Comparison of ENCODE assay signal across 13 mouse cellular contexts in the genomic region with DNA sequence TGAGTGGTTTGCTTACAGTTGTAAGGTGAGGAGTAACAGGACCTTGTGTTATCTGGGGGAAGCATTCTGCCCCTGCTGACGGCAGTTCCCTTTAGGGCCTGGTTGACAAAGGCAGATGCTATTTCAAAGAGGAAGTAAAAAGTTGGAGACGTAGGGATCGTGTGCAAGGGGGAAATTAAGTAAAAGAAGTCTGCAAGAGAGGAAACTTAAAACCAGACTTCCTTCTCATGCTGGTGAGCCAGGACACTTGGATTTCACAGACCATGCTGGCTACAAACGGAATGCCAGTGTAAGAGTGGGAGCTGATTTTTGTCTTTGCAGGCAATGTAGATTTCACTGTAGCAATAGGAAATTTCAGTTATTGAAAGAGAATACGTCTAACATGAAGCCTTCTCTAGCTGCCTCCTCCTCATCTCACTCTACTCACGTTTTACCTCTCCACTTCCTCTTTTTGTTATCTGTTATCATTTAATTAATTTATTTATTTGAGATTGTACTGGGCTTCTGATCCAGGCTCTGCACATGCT. TPM values are rescaled to one million over a fixed set of nuclear protein-coding genes. Genes with fewer than 3 reads are reported as not detected.
DNase-seq lines count a peak whose midpoint lies in the region; ATAC-seq and TF ChIP-seq lines count a peak whose summit lies in the region.
"Had no signal": no experiment of that assay in that cellular context is flagged by ENCODE, and none has a peak within 500 bp of the region (broad histone marks: within the 10 kb centered on the region; RNA-seq: fewer than 3 reads in every experiment).

No protein-coding gene starts in this region.

- intact Hi-C loops in heart, postnatal 25 days (cut with DNase I) = no loop called here

- no peak overlapping the region for H3K27ac ChIP-seq in lung, embryonic 14.5 days (ENCODE audit: low read depth)
- peak overlapping the region; percentile 81 for H3K27ac ChIP-seq in liver, embryonic 11.5 days (ENCODE audit: low read depth, low read length)
- H3K27ac ChIP-seq: intestine, embryonic 15.5 days; limb, embryonic 13.5 days had no signal

- no peak overlapping the region for H3K9ac ChIP-seq in lung, embryonic 14.5 days
- peak overlapping the region; percentile 22; the same call in 1 of the 2 replicates for H3K9ac ChIP-seq in liver, embryonic 11.5 days (ENCODE audit: low read depth, low read length)
- H3K9ac ChIP-seq: intestine, embryonic 15.5 days; limb, embryonic 13.5 days had no signal

- H3K4me2 ChIP-seq in lung, embryonic 14.5 days = no peak overlapping the region
- H3K4me2 ChIP-seq in liver, embryonic 11.5 days = peak overlapping the region; percentile 54
- H3K4me2 ChIP-seq: intestine, embryonic 15.5 days; limb, embryonic 13.5 days had no signal

- peak; percentile 5 for DNase-seq in lung, embryonic 14.5 days
- DNase-seq in lung, postnatal 14 days = no peak
- DNase-seq in MEL-GATA-1-ER (ENCODE audit: extremely low read depth, low read depth) = peak; percentile 99
- peak; percentile 38 for DNase-seq in liver, embryonic 11.5 days (ENCODE audit: low spot score)
- no peak for DNase-seq in adrenal gland, postnatal 4 days (ENCODE audit: low spot score in 2 of 2)
- DNase-seq in heart, postnatal 25 days (ENCODE audit: low spot score) = no peak
- DNase-seq: cerebellum, postnatal 36 days; thymus, postnatal 14 days had no signal

- H3K27me3 ChIP-seq in lung, embryonic 14.5 days (ENCODE audit: insufficient read depth, low read length) = no peaks in the 10 kb centered on the region
- H3K27me3 ChIP-seq in liver, embryonic 11.5 days (replicated peaks; ENCODE audit: control insufficient read depth, insufficient read depth, low read length) = no peaks in the 10 kb centered on the region
- H3K27me3 ChIP-seq: intestine, embryonic 15.5 days; limb, embryonic 13.5 days had no signal

- 46% methylated on average over 6 of the region's 6 CpGs for WGBS in lung, embryonic 14.5 days
- 29% methylated on average over 6 of the region's 6 CpGs for WGBS in liver, embryonic 11.5 days

- no peak for TF ChIP-seq CTCF in lung, embryonic 14.5 days (IDR thresholded peaks at IDR 0.05; ENCODE audit: low read depth)

- H3K4me1 ChIP-seq in lung, embryonic 14.5 days (ENCODE audit: insufficient read depth) = no peaks in the 10 kb centered on the region
- peaks cover 18% of the 10 kb centered on the region for H3K4me1 ChIP-seq in liver, embryonic 11.5 days (replicated peaks; ENCODE audit: control insufficient read depth, insufficient read depth, low read length)
- H3K4me1 ChIP-seq: intestine, embryonic 15.5 days; limb, embryonic 13.5 days had no signal

- no peaks in the 10 kb centered on the region for H3K36me3 ChIP-seq in lung, embryonic 14.5 days (ENCODE audit: insufficient read depth)
- no peaks in the 10 kb centered on the region for H3K36me3 ChIP-seq in liver, embryonic 11.5 days (ENCODE audit: control insufficient read depth, insufficient read depth, low read length)
- H3K36me3 ChIP-seq: intestine, embryonic 15.5 days; limb, embryonic 13.5 days had no signal

- H3K4me3 ChIP-seq in lung, embryonic 14.5 days (ENCODE audit: low read depth, low read length) = no peak overlapping the region
- peak overlapping the region; percentile 8; the same call in 1 of the 2 replicates for H3K4me3 ChIP-seq in liver, embryonic 11.5 days (ENCODE audit: low read depth, low read length)
- H3K4me3 ChIP-seq: intestine, embryonic 15.5 days; limb, embryonic 13.5 days had no signal

- H3K9me3 ChIP-seq in lung, embryonic 14.5 days (ENCODE audit: low read depth, low read length) = no peaks in the 10 kb centered on the region
- no peaks in the 10 kb centered on the region for H3K9me3 ChIP-seq in liver, embryonic 11.5 days (ENCODE audit: control insufficient read depth, low read length)
- H3K9me3 ChIP-seq: intestine, embryonic 15.5 days; limb, embryonic 13.5 days had no signal

- no peak for ATAC-seq in lung, embryonic 14.5 days (ENCODE audit: insufficient read depth)
- ATAC-seq in liver, embryonic 11.5 days (replicated peaks; ENCODE audit: low FRiP score) = peak; percentile 74
- peak; percentile 84 for ATAC-seq in monocyte, adult 5-6 weeks (replicated peaks; ENCODE audit: insufficient number of reproducible peaks, low FRiP score, low TSS enrichment, poor library complexity, severe bottlenecking)
- no peak for ATAC-seq in frontal cortex, adult (ENCODE audit: low TSS enrichment)
- ATAC-seq: intestine, embryonic 15.5 days; midbrain, embryonic 16.5 days had no signal

RNA-seq across cellular contexts. Expression of a gene that starts 19.0 kb away (rescaled TPM):
- polyA plus RNA-seq in lung, embryonic 14.5 days (2014; fragmentation: Nextera tagmentation; extraction: Ambion mirVana) = 9.8 and 10.9 TPM in 2 replicates
- polyA plus RNA-seq in liver, embryonic 11.5 days (2014; fragmentation: Nextera tagmentation; extraction: Ambion mirVana) = 19.1 and 22.6 TPM in 2 replicates
- 221 to 285 TPM (median 274 TPM) in 3 replicates for total RNA-seq in monocyte, adult 5-6 weeks (2017)
- total RNA-seq in adrenal gland, postnatal 4 days (2021) = 10 to 100 TPM; 19.5 to 21.8 TPM
- total RNA-seq in heart, postnatal 25 days (2021) = 1 to 10 TPM; 6.9 to 7.9 TPM

Comparison
In these comparisons a context has a peak if more than half of its experiments do, and no peak if none do; other contexts are left out.
1. DNase-seq: peak in lung, embryonic 14.5 days (single experiment), MEL-GATA-1-ER (single experiment) and liver, embryonic 11.5 days (single experiment); none in lung, postnatal 14 days (single experiment), adrenal gland, postnatal 4 days (0 of 2) and heart, postnatal 25 days (single experiment).
2. ATAC-seq: peak in liver, embryonic 11.5 days (single experiment) and monocyte, adult 5-6 weeks (single experiment); none in lung, embryonic 14.5 days (single experiment) and frontal cortex, adult (single experiment).